Mouse (Mus musculus) lung, adult 2 months (tissue): ENCODE measurements around the gene Nod1. TPM values are rescaled to one million over a fixed set of nuclear protein-coding genes. Genes with fewer than 3 reads are reported as not detected.

Experiments used
- DNase-seq: peaks from one replicate; pipeline ENCODE4 v3.0.0; 2022
- H3K4me1 ChIP-seq: fragments of 200-500 bp; 2 replicates; pipeline ENCODE4 v1.6.1; 2011; ENCODE audit warnings: low read length; ENCODE audit not compliant: control insufficient read depth, insufficient read depth
- H3K4me3 ChIP-seq: fragments of 200-500 bp; replicated peaks from 2 replicates; pipeline ENCODE3; 2011; ENCODE audit warnings: low read depth, mild to moderate bottlenecking, control low read depth, low read length; ENCODE audit errors: extremely low read depth
- CTCF ChIP-seq: fragments of 200-500 bp; IDR thresholded peaks from 2 replicates; pipeline ENCODE4 v1.5.1; 2011; ENCODE audit warnings: mild to moderate bottlenecking, low read length, control low read depth; ENCODE audit not compliant: insufficient read depth
- POLR2A ChIP-seq: fragments of 200-500 bp; IDR thresholded peaks from 2 replicates; pipeline ENCODE4 v1.6.1; 2011; ENCODE audit warnings: low read depth, mild to moderate bottlenecking, control low read depth, low read length, borderline replicate concordance; ENCODE audit errors: extremely low read depth
- WGBS: fragments of 180-500 bp; shearing (Covaris S2); methylation state at CpG from one replicate; pipeline ENCODE4 v1.1.7; 2018; 5-methylcytosine and 5-hydroxymethylcytosine counted together
- polyA plus RNA-seq: library from polyadenylated mRNA; depleted of rRNA; stranded (reverse); fragments of >200 nt; gene quantifications from 2 replicates; pipeline ENCODE4 v1.2.3, GENCODE M21; 2012

Nod1 gene
- polyA plus RNA-seq, 1 experiment: 66.0 TPM

DNA sequence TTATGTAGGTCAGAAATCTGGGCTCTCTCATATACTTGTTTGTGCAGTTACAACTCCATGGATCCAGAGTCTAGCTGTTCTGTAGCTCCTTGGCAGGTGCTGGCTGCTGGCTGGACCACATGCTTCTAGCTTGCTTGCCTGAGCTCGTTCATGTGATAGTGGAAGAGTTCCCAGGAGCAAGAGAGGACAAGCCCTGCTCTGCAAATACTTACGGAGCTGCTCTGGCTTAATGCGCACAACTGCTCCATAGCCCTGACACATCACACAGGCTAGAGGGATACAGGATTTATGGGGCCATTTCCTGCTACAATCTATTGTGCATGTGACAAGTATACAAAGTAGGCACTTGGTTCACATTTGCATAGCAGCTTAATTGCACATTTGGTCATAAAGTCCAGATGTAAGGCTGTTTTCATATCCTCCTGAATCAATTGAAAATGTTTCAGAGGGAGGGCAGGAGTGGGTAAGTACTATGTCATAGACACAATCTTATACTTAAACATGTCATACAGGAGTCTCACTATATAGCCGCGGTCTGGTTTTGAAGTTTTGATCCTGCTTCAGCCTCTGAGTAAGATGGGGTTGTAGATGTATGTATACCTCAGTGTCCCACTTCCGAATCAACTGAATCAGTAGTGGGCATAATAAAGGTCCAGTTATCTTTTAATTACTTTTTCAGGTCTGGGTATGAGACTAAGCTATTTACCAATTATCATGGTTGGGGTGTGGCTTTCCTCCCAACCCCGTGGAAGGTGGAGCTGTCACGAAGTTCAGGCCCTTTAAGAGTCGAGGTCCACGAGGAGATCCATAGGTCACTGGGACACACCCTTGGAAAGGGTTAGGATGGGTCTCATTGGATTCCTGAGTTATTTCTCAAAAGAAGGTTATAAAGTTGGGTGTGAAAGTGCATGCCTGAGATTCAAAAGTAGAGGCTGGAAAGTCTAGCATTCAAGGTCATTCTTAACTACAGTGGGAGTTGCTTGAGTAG, 66.1 kb downstream of the Nod1 start:
- DNase-seq: no peak
- TF ChIP-seq CTCF (no peak), POLR2A (no peak)
- WGBS: 82% methylated on average over 10 of the region's 10 CpGs
- Histone ChIP-seq H3K4me1 (no peaks in the 10 kb centered on the region; the same call in 1 of the 2 replicates), H3K4me3 (no peak overlapping the region)

DNA sequence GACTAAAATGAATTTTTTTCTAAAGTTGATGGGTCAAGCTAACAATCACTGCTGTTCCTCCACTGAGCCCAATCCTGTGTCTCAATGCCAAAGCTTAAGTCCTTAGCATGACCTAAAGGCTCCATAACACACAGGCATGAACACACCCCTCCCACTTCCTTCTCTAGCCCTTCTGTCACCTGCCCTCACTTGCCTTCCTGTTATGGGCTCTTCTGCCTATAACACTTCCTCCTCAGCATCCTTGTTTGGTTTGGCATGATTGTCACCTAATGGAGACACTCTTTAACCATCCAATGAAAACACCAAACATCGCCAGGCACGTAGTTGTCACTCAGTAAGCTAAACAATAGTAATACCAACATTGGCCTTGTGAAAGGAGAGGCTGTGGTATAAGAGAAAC, 69.9 kb downstream of the Nod1 start:
- Histone ChIP-seq H3K4me3 (no peak overlapping the region), H3K4me1 (no peaks in the 10 kb centered on the region; the same call in 1 of the 2 replicates)
- no peak for DNase-seq
- WGBS: 71% methylated on average over 2 of the region's 2 CpGs
- TF ChIP-seq POLR2A (no peak), CTCF (no peak)

DNA sequence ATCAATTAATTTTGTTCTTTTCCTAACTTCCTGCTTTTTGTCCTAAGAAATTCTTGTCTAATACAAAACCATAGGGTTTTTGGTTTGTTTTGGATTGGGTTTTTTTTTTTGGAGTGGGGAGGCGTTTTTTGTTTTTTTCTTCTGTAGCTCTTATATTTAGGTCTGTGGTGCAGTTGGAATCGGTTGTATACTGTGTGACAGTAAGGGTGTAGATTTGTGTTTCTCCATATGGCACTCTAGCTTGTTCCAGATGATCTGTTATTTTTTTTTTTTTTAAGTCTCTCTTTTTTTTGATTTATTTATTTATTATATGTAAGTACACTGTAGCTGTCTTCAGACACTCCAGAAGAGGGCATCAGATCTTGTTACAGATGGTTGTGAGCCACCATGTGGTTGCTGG, 72.2 kb downstream of the Nod1 start:
- no peak for TF ChIP-seq POLR2A
- TF ChIP-seq CTCF: no peak
- Histone ChIP-seq H3K4me1 (no peaks in the 10 kb centered on the region; the same call in 1 of the 2 replicates), H3K4me3 (no peak overlapping the region)
- 84% methylated on average over 2 of the region's 2 CpGs for WGBS
- DNase-seq: no peak

DNA sequence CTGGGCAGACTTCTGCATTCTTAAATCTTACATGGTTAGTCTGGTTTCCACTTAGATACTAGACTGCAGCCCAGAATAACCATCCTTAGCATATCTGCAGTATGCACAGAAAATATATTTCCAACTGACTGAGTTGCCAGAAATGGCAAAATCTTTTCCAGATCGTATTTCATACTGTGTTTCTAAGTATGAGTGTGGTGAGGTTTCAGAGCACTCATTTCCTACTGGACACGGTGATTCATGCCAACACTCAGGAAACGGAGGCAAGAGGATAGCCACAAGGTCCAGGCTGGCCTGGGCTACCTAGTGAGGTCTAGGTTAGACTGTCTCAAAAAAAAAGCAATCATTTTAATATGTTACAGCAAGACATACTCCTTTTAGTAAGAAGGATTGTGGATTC, 81.0 kb downstream of the Nod1 start:
- 69% methylated on average over 3 of the region's 3 CpGs for WGBS
- TF ChIP-seq CTCF (no peak), POLR2A (no peak)
- H3K4me1 ChIP-seq: no peaks in the 10 kb centered on the region
- H3K4me3 ChIP-seq: no peak overlapping the region
- DNase-seq: no peak

DNA sequence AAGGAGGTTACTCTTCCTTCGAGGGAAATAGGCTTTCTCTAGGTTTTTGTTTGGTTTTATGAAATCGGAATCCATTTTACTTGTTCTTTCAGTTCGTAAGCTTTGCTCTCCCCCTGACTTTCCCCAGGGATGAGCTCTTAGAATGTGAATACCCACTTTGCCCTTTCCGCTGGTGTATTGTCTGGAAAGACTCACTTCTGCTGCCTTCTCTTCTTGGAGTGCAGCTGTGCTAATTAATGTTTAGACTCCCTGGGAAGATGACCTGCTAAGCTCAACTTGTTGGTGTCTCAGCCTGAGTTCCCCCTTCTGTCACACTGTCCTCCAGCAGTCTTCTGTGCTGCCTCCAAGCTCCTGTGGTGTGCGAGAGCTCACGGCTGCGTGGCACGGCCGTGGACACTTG, 82.2 kb downstream of the Nod1 start:
- Histone ChIP-seq H3K4me3 (no peak overlapping the region), H3K4me1 (no peaks in the 10 kb centered on the region)
- no peak for DNase-seq
- WGBS: 91% methylated on average over 9 of the region's 9 CpGs
- TF ChIP-seq POLR2A: no peak
- TF ChIP-seq CTCF: no peak

DNA sequence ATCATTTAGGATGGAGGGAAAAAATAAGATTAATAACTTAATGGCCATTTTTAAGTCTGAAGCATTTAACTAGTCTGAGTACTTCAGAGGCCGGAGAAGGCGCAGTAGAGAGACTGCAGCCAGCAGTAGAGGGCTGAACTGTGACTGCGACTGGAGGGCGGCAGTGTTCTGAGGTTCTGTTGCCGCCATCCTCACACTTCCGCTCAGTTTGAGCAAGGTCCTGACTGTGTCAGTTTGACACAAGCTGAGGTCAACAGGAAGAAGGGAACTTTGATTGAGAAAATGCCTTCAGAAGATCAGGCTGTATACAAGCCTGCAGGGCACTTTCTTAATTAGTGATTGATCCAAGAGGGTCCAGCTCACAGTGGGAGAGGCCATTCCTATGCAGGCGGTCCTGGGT, 86.2 kb downstream of the Nod1 start:
- DNase-seq: no peak
- 79% methylated on average over 7 of the region's 7 CpGs for WGBS
- H3K4me1 ChIP-seq: no peaks in the 10 kb centered on the region
- TF ChIP-seq CTCF: no peak
- no peak for TF ChIP-seq POLR2A
- H3K4me3 ChIP-seq: no peak overlapping the region

DNA sequence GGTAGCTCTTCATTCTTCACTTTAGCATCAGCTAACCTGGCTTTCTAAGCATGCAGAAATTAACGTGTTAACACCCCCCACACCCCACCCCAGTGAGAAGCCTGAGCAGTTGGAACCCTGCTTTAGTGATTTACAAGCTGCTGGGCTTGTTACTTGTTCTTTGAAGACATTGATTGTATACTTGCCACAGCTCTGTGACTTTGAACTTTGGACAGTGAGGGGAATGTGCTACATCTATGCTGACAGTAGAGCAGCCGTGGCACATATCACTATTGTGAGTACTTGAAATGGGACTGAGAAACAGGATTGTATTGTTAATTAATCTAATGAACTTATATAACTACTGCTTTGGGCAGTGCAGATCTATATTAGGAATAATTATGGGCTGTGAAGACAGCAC, 89.0 kb downstream of the Nod1 start:
- DNase-seq: no peak
- 82% methylated on average over 2 of the region's 2 CpGs for WGBS
- TF ChIP-seq CTCF (no peak), POLR2A (no peak)
- H3K4me1 ChIP-seq: no peaks in the 10 kb centered on the region
- H3K4me3 ChIP-seq: no peak overlapping the region

DNA sequence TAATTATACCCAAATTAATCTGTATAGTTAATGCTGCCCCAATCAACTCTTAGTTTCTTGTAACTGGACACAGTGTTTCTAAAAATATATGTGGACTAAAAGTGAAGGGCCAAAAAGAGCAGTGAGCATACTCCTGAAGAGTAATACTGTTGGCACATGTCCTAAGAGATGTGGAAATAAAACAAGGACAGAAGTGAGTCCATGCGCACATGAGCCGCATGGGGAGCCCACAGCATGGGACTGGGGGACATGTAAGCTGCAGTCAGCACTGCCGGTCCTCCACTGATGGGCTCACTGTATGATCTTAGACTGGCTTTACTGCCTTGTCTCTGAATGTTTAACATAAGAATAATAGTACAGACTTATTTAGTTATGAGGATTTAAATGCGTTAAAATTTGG, 92.3 kb downstream of the Nod1 start:
- TF ChIP-seq CTCF: no peak
- no peak for TF ChIP-seq POLR2A
- Histone ChIP-seq H3K4me3 (no peak overlapping the region), H3K4me1 (peaks cover 2% of the 10 kb centered on the region)
- 85% methylated on average over 4 of the region's 4 CpGs for WGBS
- DNase-seq: no peak

DNA sequence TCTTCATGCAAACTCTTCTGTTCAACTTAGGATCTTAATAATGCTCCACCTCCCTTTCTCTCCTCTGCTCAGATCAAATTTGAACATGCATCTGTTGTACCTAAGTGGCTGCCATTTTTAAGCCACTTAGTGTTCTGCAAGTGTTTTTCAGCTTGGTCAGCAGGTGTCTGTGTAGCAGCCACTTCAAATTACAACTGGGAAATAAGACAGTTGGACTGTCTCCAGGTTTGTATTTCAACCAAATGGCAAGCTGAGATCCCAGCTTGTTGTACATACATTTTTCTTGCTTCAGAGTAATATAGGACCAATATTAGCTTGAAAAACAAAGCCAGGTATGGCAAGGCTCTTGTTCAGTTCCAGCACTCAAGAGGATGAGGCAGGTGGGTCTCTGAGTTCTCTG, 93.9 kb downstream of the Nod1 start:
- DNase-seq: no peak
- Histone ChIP-seq H3K4me1 (peaks cover 2% of the 10 kb centered on the region), H3K4me3 (no peak overlapping the region)
- TF ChIP-seq POLR2A (no peak), CTCF (no peak)

DNA sequence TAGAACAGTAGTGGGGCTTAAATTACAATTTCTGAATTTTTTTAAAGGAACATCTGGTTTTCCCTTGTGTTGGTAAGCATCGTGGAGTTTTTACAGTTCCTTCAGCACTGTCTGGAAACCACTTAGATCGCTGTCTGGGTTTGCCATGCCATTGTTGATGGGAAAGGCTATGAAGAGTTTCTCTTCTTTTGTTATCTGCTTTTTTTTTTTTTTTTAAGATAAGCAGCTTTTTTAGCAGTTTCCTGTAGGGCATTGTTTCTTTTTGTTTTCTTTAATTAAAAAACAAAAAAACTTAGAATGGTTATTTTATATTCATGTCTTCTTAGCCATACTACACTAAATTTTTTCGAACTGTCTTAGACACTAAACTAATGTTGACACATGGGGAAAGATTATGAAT, 94.8 kb downstream of the Nod1 start:
- peaks cover 2% of the 10 kb centered on the region for H3K4me1 ChIP-seq
- WGBS: 58% methylated on average over 3 of the region's 3 CpGs
- no peak overlapping the region for H3K4me3 ChIP-seq
- no peak for TF ChIP-seq CTCF
- no peak for TF ChIP-seq POLR2A
- no peak for DNase-seq
